Mouse (Mus musculus) CH12.LX (cell line): Measurements from ENCODE around the gene Pdyn.
A peak's percentile ranks its signal among the peaks of the same experiment; 100 is the strongest.

Experiments
- CTCF ChIP-seq, 2 experiments: IDR thresholded peaks in 1 of 2; conservative IDR thresholded peaks in 1 of 2; 2 replicates each; pipeline ENCODE4 v1.5.1; 2011 to 2012; ENCODE audit warnings: low read depth in 2 of 2, low read length in 2 of 2, improper control_type of control experiment in 1 of 2, inconsistent platforms in 1 of 2, mild to moderate bottlenecking in 1 of 2, moderate library complexity in 1 of 2
- E2F4 ChIP-seq: IDR thresholded peaks from 2 replicates; pipeline ENCODE4 v1.6.1; 2011; ENCODE audit warnings: low read depth, low read length, improper control_type of control experiment; ENCODE audit not compliant: insufficient replicate concordance
- EP300 ChIP-seq: IDR thresholded peaks from 2 replicates; pipeline ENCODE4 v1.6.1; 2011; ENCODE audit warnings: low read length, improper control_type of control experiment
- GABPA ChIP-seq: IDR thresholded peaks from 2 replicates; pipeline ENCODE4 v1.6.1; 2012; ENCODE audit warnings: low read depth, low read length, improper control_type of control experiment, inconsistent platforms; ENCODE audit not compliant: insufficient replicate concordance
- JUND ChIP-seq: conservative IDR thresholded peaks from 2 replicates; pipeline ENCODE4 v1.6.1; 2011; ENCODE audit warnings: low read depth, low read length, improper control_type of control experiment
- KAT2A ChIP-seq: IDR thresholded peaks from 2 replicates; pipeline ENCODE4 v1.6.1; 2012; ENCODE audit warnings: low read length, improper control_type of control experiment, inconsistent platforms; ENCODE audit not compliant: insufficient replicate concordance
- MEF2A ChIP-seq: IDR thresholded peaks from 2 replicates; pipeline ENCODE4 v1.6.1; 2014; ENCODE audit warnings: low read depth, mild to moderate bottlenecking, inconsistent platforms, low read length, improper control_type of control experiment, borderline replicate concordance
- MXI1 ChIP-seq: IDR thresholded peaks from 2 replicates; pipeline ENCODE4 v1.6.1; 2011; ENCODE audit warnings: mild to moderate bottlenecking, low read depth, low read length, improper control_type of control experiment
- POLR2A ChIP-seq: IDR thresholded peaks from 2 replicates; pipeline ENCODE4 v1.6.1; 2011; ENCODE audit warnings: low read depth, mild to moderate bottlenecking, improper control_type of control experiment, low read length
- USF2 ChIP-seq: conservative IDR thresholded peaks from 2 replicates; pipeline ENCODE4 v1.6.1; 2011; ENCODE audit warnings: low read depth, low read length, improper control_type of control experiment
- ZNF384 ChIP-seq: IDR thresholded peaks from 2 replicates; pipeline ENCODE4 v1.6.1; 2012; ENCODE audit warnings: low read depth, low read length, improper control_type of control experiment, inconsistent platforms

- TF ChIP-seq POLR2A (no peak), CTCF (conservative IDR thresholded peaks at IDR 0.05 in 1 of 2, IDR thresholded peaks at IDR 0.05 in 1 of 2; ENCODE audit: low read depth in 2 of 2, low read length in 2 of 2) (peak; percentile 30 to 99; a peak in 3 of 4 replicates), ZNF384 (no peak), EP300 (no peak), USF2 (no peak), MXI1 (no peak), MEF2A (no peak; the same call in 1 of the 2 replicates), GABPA (no peak), E2F4 (no peak), JUND (no peak), KAT2A (no peak)
Measured at GRCm38 (mm10) chr2:129674935-129675634, 24.6 kb downstream of the Pdyn start.
